ENCODE assay signal across 12 mouse cellular contexts in the genomic region with DNA sequence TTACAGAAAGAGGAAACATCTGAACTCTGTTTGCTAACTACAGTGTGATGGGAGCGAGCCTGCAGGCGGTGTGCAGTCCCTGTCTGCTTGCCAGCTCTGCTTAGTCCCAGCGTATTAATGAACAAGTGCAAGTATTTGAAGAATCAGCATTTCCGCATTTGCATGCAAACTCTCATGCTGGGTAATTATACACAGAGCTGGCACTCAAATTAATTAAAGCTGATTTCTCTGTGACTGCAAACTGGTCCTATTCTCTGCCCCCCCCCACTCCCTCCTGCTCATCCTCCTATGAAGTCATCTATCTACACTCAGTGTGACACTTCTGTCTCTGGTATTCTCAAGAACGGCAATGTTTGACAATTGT.
DNase-seq lines count a peak whose midpoint lies in the region; ATAC-seq and TF ChIP-seq lines count a peak whose summit lies in the region.
"Had no signal": no experiment of that assay in that cellular context is flagged by ENCODE, and none has a peak within 500 bp of the region (broad histone marks: within the 10 kb centered on the region; RNA-seq: fewer than 3 reads in every experiment).

No protein-coding gene starts in this region.

- WGBS in cerebellum, adult 2 months: 5% methylated on average over 5 of the region's 5 CpGs
- 50% methylated on average over 5 of the region's 5 CpGs for WGBS in lung, embryonic 14.5 days
- 60% methylated on average over 5 of the region's 5 CpGs for WGBS in kidney, embryonic 16.5 days
- WGBS in neural tube, embryonic 14.5 days: 32% methylated on average over 5 of the region's 5 CpGs

- H3K4me2 ChIP-seq in lung, embryonic 14.5 days: peak overlapping the region; percentile 2; the same call in 1 of the 2 replicates
- no peak overlapping the region; the same call in 1 of the 2 replicates for H3K4me2 ChIP-seq in kidney, embryonic 16.5 days (replicated peaks; ENCODE audit: low read depth, low read length)
- H3K4me2 ChIP-seq in neural tube, embryonic 14.5 days (ENCODE audit: low read depth, low read length): peak overlapping the region; percentile 35
- H3K4me2 ChIP-seq: heart, embryonic 12.5 days; liver, embryonic 13.5 days had no signal

- peak; percentile 15 to 27 for DNase-seq in cerebellum, adult 2 months
- DNase-seq in cerebellum, adult 11 months: no peak
- DNase-seq in lung, embryonic 14.5 days: peak; percentile 62
- no peak for DNase-seq in lung, postnatal 36 days
- DNase-seq in embryo, embryonic 10.5 days (ENCODE audit: low spot score): no peak
- DNase-seq in adrenal gland, postnatal 14 days: no peak
- DNase-seq: liver, embryonic 13.5 days; thymus, adult 2 months had no signal

- H3K27me3 ChIP-seq in cerebellum, adult 2 months (ENCODE audit: control insufficient read depth, insufficient read depth, low read length): no peaks in the 10 kb centered on the region
- H3K27me3 ChIP-seq in lung, embryonic 14.5 days (ENCODE audit: insufficient read depth, low read length): no peaks in the 10 kb centered on the region
- no peaks in the 10 kb centered on the region for H3K27me3 ChIP-seq in kidney, embryonic 16.5 days (ENCODE audit: insufficient read depth, low read length)
- no peaks in the 10 kb centered on the region for H3K27me3 ChIP-seq in neural tube, embryonic 14.5 days (ENCODE audit: control insufficient read depth, insufficient read depth, low read length)
- H3K27me3 ChIP-seq: heart, embryonic 12.5 days; liver, embryonic 13.5 days; Patski had no signal

- H3K27ac ChIP-seq in cerebellum, adult 2 months (ENCODE audit: insufficient read depth, low read length): no peak overlapping the region
- no peak overlapping the region for H3K27ac ChIP-seq in lung, embryonic 14.5 days (ENCODE audit: low read depth)
- no peak overlapping the region for H3K27ac ChIP-seq in kidney, embryonic 16.5 days (ENCODE audit: low read length)
- no peak overlapping the region for H3K27ac ChIP-seq in neural tube, embryonic 14.5 days (ENCODE audit: low read depth, low read length)
- H3K27ac ChIP-seq: liver, embryonic 13.5 days had no signal

- H3K9me3 ChIP-seq in lung, embryonic 14.5 days (ENCODE audit: low read depth, low read length): no peaks in the 10 kb centered on the region
- H3K9me3 ChIP-seq in kidney, embryonic 16.5 days (ENCODE audit: low read length): 0 out of 2 replicates have a peak, but pooled peaks cover 3% of the 10 kb centered on the region
- H3K9me3 ChIP-seq in neural tube, embryonic 14.5 days (ENCODE audit: control insufficient read depth, low read length): no peaks in the 10 kb centered on the region
- H3K9me3 ChIP-seq: heart, embryonic 12.5 days; liver, embryonic 13.5 days had no signal

- H3K4me1 ChIP-seq in cerebellum, adult 2 months (ENCODE audit: control insufficient read depth, insufficient read depth, low read length): no peaks in the 10 kb centered on the region
- peaks cover 9% of the 10 kb centered on the region; the same call in 1 of the 2 replicates for H3K4me1 ChIP-seq in lung, embryonic 14.5 days (ENCODE audit: insufficient read depth)
- peaks cover 8% of the 10 kb centered on the region for H3K4me1 ChIP-seq in kidney, embryonic 16.5 days (ENCODE audit: insufficient read depth, low read length)
- peaks cover 11% of the 10 kb centered on the region for H3K4me1 ChIP-seq in neural tube, embryonic 14.5 days (ENCODE audit: control insufficient read depth, insufficient read depth, low read length)
- H3K4me1 ChIP-seq: liver, embryonic 13.5 days had no signal

- H3K36me3 ChIP-seq in lung, embryonic 14.5 days (ENCODE audit: insufficient read depth): no peaks in the 10 kb centered on the region
- no peaks in the 10 kb centered on the region for H3K36me3 ChIP-seq in kidney, embryonic 16.5 days (ENCODE audit: insufficient read depth, low read length)
- no peaks in the 10 kb centered on the region for H3K36me3 ChIP-seq in neural tube, embryonic 14.5 days (ENCODE audit: control insufficient read depth, insufficient read depth, low read length)
- H3K36me3 ChIP-seq: heart, embryonic 12.5 days; liver, embryonic 13.5 days had no signal

- no peak overlapping the region for H3K9ac ChIP-seq in lung, embryonic 14.5 days
- H3K9ac ChIP-seq in kidney, embryonic 16.5 days (replicated peaks; ENCODE audit: low read length): no peak overlapping the region
- H3K9ac ChIP-seq in neural tube, embryonic 14.5 days (replicated peaks; ENCODE audit: low read depth, low read length): no peak overlapping the region; the same call in 1 of the 2 replicates
- H3K9ac ChIP-seq: heart, embryonic 12.5 days; liver, embryonic 13.5 days had no signal

- peak overlapping the region; percentile 17 for H3K4me3 ChIP-seq in cerebellum, adult 2 months (replicated peaks; ENCODE audit: insufficient read depth, low read depth, low read length)
- no peak overlapping the region for H3K4me3 ChIP-seq in lung, embryonic 14.5 days (ENCODE audit: low read depth, low read length)
- H3K4me3 ChIP-seq in kidney, embryonic 16.5 days (ENCODE audit: low read length): no peak overlapping the region
- H3K4me3 ChIP-seq in neural tube, embryonic 14.5 days (ENCODE audit: low read depth, low read length): no peak overlapping the region
- H3K4me3 ChIP-seq: heart, embryonic 12.5 days; liver, embryonic 13.5 days had no signal

- TF ChIP-seq CTCF in cerebellum, adult 2 months (IDR thresholded peaks at IDR 0.05; ENCODE audit: borderline replicate concordance, insufficient read depth, low read depth, low read length): no peak
- TF ChIP-seq CTCF in lung, embryonic 14.5 days (IDR thresholded peaks at IDR 0.05; ENCODE audit: low read depth): no peak

- TF ChIP-seq POLR2A in cerebellum, adult 2 months (IDR thresholded peaks at IDR 0.05; ENCODE audit: borderline replicate concordance, insufficient read depth, low read length): no peak

- 0 out of 2 replicates have a peak, but pooled peaks have one; percentile 53 for ATAC-seq in lung, embryonic 14.5 days (ENCODE audit: insufficient read depth)
- ATAC-seq in kidney, embryonic 16.5 days (ENCODE audit: low FRiP score, low TSS enrichment): peak; percentile 72; the same call in 1 of the 2 replicates
- peak; percentile 91 for ATAC-seq in neural tube, embryonic 14.5 days (ENCODE audit: low read depth)
- ATAC-seq: Patski had no signal

Comparison
In these comparisons a context has a peak if more than half of its experiments do, and no peak if none do; other contexts are left out.
1. DNase-seq: peak in cerebellum, adult 2 months (2 of 2) and lung, embryonic 14.5 days (single experiment); none in cerebellum, adult 11 months (single experiment), lung, postnatal 36 days (single experiment), embryo, embryonic 10.5 days (single experiment) and adrenal gland, postnatal 14 days (single experiment).
2. Peak in every context shown above with its lines, with median percentiles within 50 percentile points of each other: ATAC-seq.